Mouse (Mus musculus) embryonic fibroblast, embryonic 13.5 days (primary cell): ENCODE data around the gene Ntng2.

ENCODE experiments used
- CTCF ChIP-seq: IDR thresholded peaks from 2 replicates; pipeline ENCODE4 v1.5.1; 2011; ENCODE audit warnings: mild to moderate bottlenecking, control low read depth, low read length, moderate library complexity, borderline replicate concordance; ENCODE audit not compliant: insufficient read depth
- POLR2A ChIP-seq: IDR thresholded peaks from 2 replicates; pipeline ENCODE4 v1.6.1; 2011; ENCODE audit warnings: low read depth, mild to moderate bottlenecking, control low read depth, low read length, moderate library complexity

- TF ChIP-seq CTCF: no peak
- no peak for TF ChIP-seq POLR2A
Measured at GRCm38 (mm10) chr2:29226671-29227070, 26.1 kb downstream of the Ntng2 start.
